In the genomic region with DNA sequence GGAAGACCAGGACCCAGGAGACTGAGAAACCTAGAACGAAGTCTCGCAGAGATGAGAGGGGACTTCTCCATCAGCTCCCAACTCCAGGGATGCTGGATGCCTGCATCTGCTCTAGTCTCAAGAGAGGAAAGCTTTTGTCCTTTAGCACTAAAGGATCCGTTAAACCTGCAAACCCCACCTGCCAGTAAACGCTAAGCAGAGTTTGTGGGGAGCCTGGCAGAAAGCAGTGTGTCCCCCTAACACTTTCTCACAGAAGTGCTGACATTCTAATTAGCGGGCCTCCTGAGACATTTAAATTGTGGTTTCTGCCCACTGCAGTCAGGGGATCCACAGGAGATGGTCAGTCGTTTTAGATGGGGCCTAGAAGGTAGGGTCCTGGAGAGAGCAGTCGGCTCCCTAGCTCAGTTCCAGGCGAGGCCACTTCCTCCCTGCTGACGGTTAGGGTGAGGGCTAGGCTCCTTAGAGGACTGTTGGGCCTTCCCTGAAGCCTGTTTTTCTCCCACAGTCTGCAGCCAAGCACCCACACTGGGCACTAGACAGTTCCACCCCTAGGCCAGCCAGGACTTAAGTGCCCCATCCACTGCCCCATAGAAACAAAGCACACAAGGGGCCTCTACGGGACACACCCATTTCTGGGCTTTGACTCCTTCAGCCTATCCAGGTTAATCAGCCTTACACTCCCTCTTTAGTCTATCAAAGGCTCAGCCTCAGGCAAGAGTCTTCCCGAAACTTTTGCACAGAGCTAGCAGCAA, we compare ENCODE assay signal across 8 mouse cellular contexts. TPM values are rescaled to one million over a fixed set of nuclear protein-coding genes. Genes with fewer than 3 reads are reported as not detected.
DNase-seq lines count a peak whose midpoint lies in the region; ATAC-seq lines count a peak whose summit lies in the region.

No protein-coding gene starts in this region.

- peaks cover 29% of the 10 kb centered on the region for H3K27me3 ChIP-seq in hindbrain, embryonic 15.5 days

- ATAC-seq in hindbrain, embryonic 15.5 days (ENCODE audit: low FRiP score, low read depth): no peak

- 27% methylated on average over 11 of the region's 11 CpGs for WGBS in hindbrain, embryonic 15.5 days

- no peaks in the 10 kb centered on the region for H3K36me3 ChIP-seq in hindbrain, embryonic 15.5 days

- H3K27ac ChIP-seq in hindbrain, embryonic 15.5 days (replicated peaks): no peak overlapping the region; the same call in 1 of the 2 replicates

- peaks cover 36% of the 10 kb centered on the region for H3K4me1 ChIP-seq in hindbrain, embryonic 15.5 days (replicated peaks)

- peak overlapping the region; percentile 63 for H3K4me3 ChIP-seq in hindbrain, embryonic 15.5 days

- peak; percentile 17 to 31 for DNase-seq in frontal cortex, postnatal 36 days (ENCODE audit: low spot score in 2 of 2)
- no peak for DNase-seq in frontal cortex, postnatal 25 days (ENCODE audit: low spot score in 2 of 2)
- peak; percentile 68 for DNase-seq in ZHBTc4 (ENCODE audit: low read depth, low spot score)
- peak; percentile 66 for DNase-seq in lung, postnatal 36 days
- no peak for DNase-seq in ovary, adult 18-20 months (ENCODE audit: low spot score)
- no peak for DNase-seq in gastrocnemius, adult 8-10 months (ENCODE audit: low spot score in 2 of 2)
- no peak for DNase-seq in ovary, postnatal 10 days (ENCODE audit: low spot score)

- H3K9me3 ChIP-seq in hindbrain, embryonic 15.5 days: no peaks in the 10 kb centered on the region

- peak overlapping the region; percentile 77 for H3K9ac ChIP-seq in hindbrain, embryonic 15.5 days

- H3K4me2 ChIP-seq in hindbrain, embryonic 15.5 days: peak overlapping the region; percentile 87

RNA-seq across cellular contexts. Expression of a gene that starts 0.8 kb away (rescaled TPM):
- 4.6 and 5.4 TPM in 2 replicates for polyA plus RNA-seq in hindbrain, embryonic 15.5 days (2015; fragmentation: Nextera tagmentation; extraction: Ambion mirVana)
- 1 to 10 TPM in 2 of 4 experiments, under 1 TPM in 2; 0.88 to 1.5 (median 1.0) TPM for total RNA-seq in gastrocnemius, adult 8-10 months (2022)

Comparison
In these comparisons a context has a peak if more than half of its experiments do, and no peak if none do; other contexts are left out.
1. DNase-seq: peak in frontal cortex, postnatal 36 days (2 of 2), ZHBTc4 (single experiment) and lung, postnatal 36 days (single experiment); none in frontal cortex, postnatal 25 days (0 of 2), ovary, adult 18-20 months (single experiment), gastrocnemius, adult 8-10 months (0 of 2) and ovary, postnatal 10 days (single experiment).